In the genomic region with DNA sequence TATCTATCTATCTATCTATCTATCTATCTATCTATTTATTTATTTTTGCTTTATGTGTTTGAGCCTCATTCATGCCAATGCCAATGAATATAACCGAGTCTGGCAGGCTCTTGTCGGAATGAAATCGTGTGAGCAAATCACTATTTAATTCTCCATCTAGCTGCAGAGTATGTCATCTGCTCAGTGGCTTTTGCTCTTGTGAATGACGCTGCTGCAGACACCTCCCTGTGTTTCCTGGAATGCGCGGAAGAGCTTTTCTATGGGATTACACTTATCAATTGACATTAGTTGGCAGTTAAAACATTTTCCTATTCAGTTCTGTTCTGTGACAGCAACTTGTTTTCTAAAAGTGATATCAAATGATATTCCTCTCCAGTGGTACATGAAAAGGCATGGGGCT, we compare ENCODE assay signal across 33 mouse cellular contexts.
"Had no signal": no experiment of that assay in that cellular context is flagged by ENCODE, and none has a peak within 500 bp of the region (broad histone marks: within the 10 kb centered on the region; RNA-seq: fewer than 3 reads in every experiment).

No protein-coding gene starts in this region.

- H3K4me2 ChIP-seq: limb, embryonic 12.5 days; limb, embryonic 13.5 days; limb, embryonic 15.5 days; liver, embryonic 11.5 days; liver, embryonic 12.5 days; liver, embryonic 13.5 days; liver, embryonic 15.5 days; lung, embryonic 14.5 days; lung, embryonic 15.5 days; midbrain, embryonic 11.5 days; midbrain, embryonic 12.5 days; midbrain, embryonic 13.5 days; midbrain, embryonic 15.5 days; neural tube, embryonic 12.5 days; neural tube, embryonic 13.5 days had no signal

- H3K36me3 ChIP-seq: limb, embryonic 10.5 days; limb, embryonic 12.5 days; limb, embryonic 13.5 days; limb, embryonic 15.5 days; liver, embryonic 12.5 days; liver, embryonic 13.5 days; liver, embryonic 15.5 days; lung, embryonic 15.5 days; midbrain, embryonic 10.5 days; midbrain, embryonic 12.5 days; midbrain, embryonic 13.5 days; midbrain, embryonic 15.5 days; neural tube, embryonic 12.5 days; neural tube, embryonic 13.5 days had no signal

- DNase-seq: left cerebral cortex, postnatal 4 days; liver; liver, embryonic 13.5 days; liver, postnatal 0 days; lung, adult 18-20 months; lung, adult 2 months; lung, embryonic 14.5 days; lung, postnatal 10 days; lung, postnatal 14 days; lung, postnatal 36 days; lung, postnatal 4 days; midbrain, embryonic 14.5 days had no signal

- H3K27ac ChIP-seq: limb, embryonic 10.5 days; limb, embryonic 12.5 days; limb, embryonic 13.5 days; limb, embryonic 15.5 days; liver, embryonic 12.5 days; liver, embryonic 13.5 days; liver, embryonic 14.5 days; liver, embryonic 15.5 days; lung, embryonic 15.5 days; macrophage; midbrain, embryonic 10.5 days; midbrain, embryonic 12.5 days; midbrain, embryonic 13.5 days; midbrain, embryonic 15.5 days; neural tube, embryonic 12.5 days; neural tube, embryonic 13.5 days had no signal

- H3K9me3 ChIP-seq: limb, embryonic 10.5 days; limb, embryonic 12.5 days; limb, embryonic 13.5 days; limb, embryonic 15.5 days; liver, embryonic 12.5 days; liver, embryonic 13.5 days; liver, embryonic 15.5 days; lung, embryonic 15.5 days; megakaryocyte, embryonic 14.5 days; midbrain, embryonic 10.5 days; midbrain, embryonic 12.5 days; midbrain, embryonic 13.5 days; neural tube, embryonic 12.5 days; neural tube, embryonic 13.5 days had no signal

- H3K9ac ChIP-seq: limb, embryonic 12.5 days; limb, embryonic 13.5 days; limb, embryonic 15.5 days; liver, embryonic 12.5 days; liver, embryonic 13.5 days; liver, embryonic 14.5 days; liver, embryonic 15.5 days; liver, postnatal 0 days; lung, embryonic 14.5 days; lung, embryonic 15.5 days; midbrain, embryonic 12.5 days; midbrain, embryonic 13.5 days; midbrain, embryonic 15.5 days; neural tube, embryonic 12.5 days; neural tube, embryonic 13.5 days had no signal

- H3K27me3 ChIP-seq: limb, embryonic 12.5 days; limb, embryonic 13.5 days; limb, embryonic 15.5 days; liver, embryonic 12.5 days; liver, embryonic 13.5 days; liver, embryonic 15.5 days; lung, embryonic 15.5 days; midbrain, embryonic 12.5 days; midbrain, embryonic 13.5 days; midbrain, embryonic 15.5 days; neural tube, embryonic 12.5 days; neural tube, embryonic 13.5 days had no signal

- H3K4me1 ChIP-seq: limb, embryonic 10.5 days; limb, embryonic 12.5 days; limb, embryonic 13.5 days; limb, embryonic 15.5 days; liver, embryonic 12.5 days; liver, embryonic 13.5 days; liver, embryonic 15.5 days; lung, embryonic 15.5 days; megakaryocyte, embryonic 14.5 days; midbrain, embryonic 10.5 days; midbrain, embryonic 12.5 days; midbrain, embryonic 13.5 days; midbrain, embryonic 15.5 days; neural tube, embryonic 12.5 days; neural tube, embryonic 13.5 days had no signal

- H3K4me3 ChIP-seq: limb, embryonic 10.5 days; limb, embryonic 12.5 days; limb, embryonic 13.5 days; limb, embryonic 15.5 days; liver, embryonic 12.5 days; liver, embryonic 13.5 days; liver, embryonic 15.5 days; lung, embryonic 15.5 days; megakaryocyte, embryonic 14.5 days; midbrain, embryonic 10.5 days; midbrain, embryonic 12.5 days; midbrain, embryonic 13.5 days; midbrain, embryonic 15.5 days; myocyte; neural tube, embryonic 12.5 days; neural tube, embryonic 13.5 days had no signal

- ATAC-seq: liver, embryonic 12.5 days; liver, postnatal 0 days; lung, postnatal 0 days; midbrain, embryonic 13.5 days; midbrain, embryonic 15.5 days; midbrain, embryonic 16.5 days had no signal
